Mouse (Mus musculus) lung, embryonic 14.5 days (tissue): ENCODE data around the gene Nup54. TPM values are rescaled to one million over a fixed set of nuclear protein-coding genes. Genes with fewer than 3 reads are reported as not detected.

Experiments used
- ATAC-seq: fragments of 200-750 bp; cut with Nextera tagmentation; 2 replicates; pipeline ENCODE4 v1.8.0; 2017; ENCODE audit warnings: mild to moderate bottlenecking, moderate TSS enrichment, moderate library complexity; ENCODE audit not compliant: insufficient read depth
- DNase-seq: peaks from one replicate; pipeline ENCODE4 v3.0.0-alpha.2; 2015
- H3K27ac ChIP-seq: fragments of 300-500 bp; sonication (generic); 2 replicates; pipeline ENCODE4 v1.5.1; 2014; ENCODE audit warnings: low read depth, mild to moderate bottlenecking, moderate library complexity
- H3K27me3 ChIP-seq: fragments of 300-500 bp; sonication (generic); 2 replicates; pipeline ENCODE4 v1.6.1; 2014; ENCODE audit warnings: low read length, control low read depth; ENCODE audit not compliant: insufficient read depth
- H3K36me3 ChIP-seq: fragments of 300-500 bp; sonication (generic); 2 replicates; pipeline ENCODE4 v1.6.1; 2014; ENCODE audit warnings: control low read depth; ENCODE audit not compliant: insufficient read depth
- H3K4me1 ChIP-seq: fragments of 300-500 bp; sonication (generic); 2 replicates; pipeline ENCODE4 v1.6.1; 2014; ENCODE audit warnings: antibody characterized with exemption, control low read depth; ENCODE audit not compliant: insufficient read depth
- H3K4me2 ChIP-seq: fragments of 300-500 bp; sonication (generic); 2 replicates; pipeline ENCODE4 v1.6.1; 2014; ENCODE audit warnings: mild to moderate bottlenecking
- H3K4me3 ChIP-seq: fragments of 300-500 bp; sonication (generic); 2 replicates; pipeline ENCODE4 v1.5.1; 2014; ENCODE audit warnings: low read depth, low read length
- H3K9ac ChIP-seq: fragments of 300-500 bp; sonication (generic); 2 replicates; pipeline ENCODE4 v1.6.1; 2014
- H3K9me3 ChIP-seq: fragments of 300-500 bp; sonication (generic); 2 replicates; pipeline ENCODE4 v1.6.1; 2016; ENCODE audit warnings: low read depth, low read length, control low read depth
- CTCF ChIP-seq: IDR thresholded peaks from 2 replicates; pipeline ENCODE4 v1.5.1; 2016; ENCODE audit warnings: antibody characterized with exemption, low read depth
- WGBS: fragments of 180-500 bp; shearing (Covaris S2); extraction: QIAGEN DNeasy Blood & Tissue Kit; methylation state at CpG from one replicate; pipeline ENCODE4 v1.1.7; 2014; 5-methylcytosine and 5-hydroxymethylcytosine counted together
- polyA plus RNA-seq: library from polyadenylated mRNA; unstranded; fragments of >200 nt; fragmentation: Nextera tagmentation; extraction: Ambion mirVana; gene quantifications from 2 replicates; pipeline ENCODE4 v1.2.1, GENCODE M21; 2014

Gene Nup54
- polyA plus RNA-seq, 1 experiment from 2014 or later: 61.9 TPM

DNA sequence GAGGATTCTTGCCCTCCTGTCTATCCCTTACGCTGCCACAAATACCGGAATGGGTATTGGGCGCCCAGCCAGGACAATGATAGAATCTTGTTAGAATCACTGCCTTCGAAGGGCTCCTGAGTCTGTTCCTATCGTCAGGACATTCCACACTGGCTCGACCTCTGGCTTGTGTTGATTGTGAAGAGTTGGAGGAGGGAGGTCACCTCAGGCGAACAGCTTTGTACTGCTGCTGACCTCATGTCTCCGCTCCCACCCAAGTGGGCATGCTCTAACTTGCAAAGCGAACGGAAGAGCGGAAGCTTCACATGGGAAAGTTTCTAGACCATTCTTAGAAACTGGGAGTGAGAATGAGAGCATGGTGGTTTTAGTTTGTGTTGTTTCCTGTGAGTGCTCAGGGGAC, 47.6 kb downstream of the Nup54 start:
- WGBS: 57% methylated on average over 11 of the region's 11 CpGs
- Histone ChIP-seq H3K36me3 (no peaks in the 10 kb centered on the region), H3K4me3 (no peak overlapping the region), H3K4me2 (no peak overlapping the region), H3K9me3 (no peaks in the 10 kb centered on the region), H3K4me1 (no peaks in the 10 kb centered on the region), H3K9ac (no peak overlapping the region), H3K27me3 (peaks cover 21% of the 10 kb centered on the region), H3K27ac (no peak overlapping the region)
- no peak for TF ChIP-seq CTCF
- DNase-seq (no peak), ATAC-seq (no peak)

DNA sequence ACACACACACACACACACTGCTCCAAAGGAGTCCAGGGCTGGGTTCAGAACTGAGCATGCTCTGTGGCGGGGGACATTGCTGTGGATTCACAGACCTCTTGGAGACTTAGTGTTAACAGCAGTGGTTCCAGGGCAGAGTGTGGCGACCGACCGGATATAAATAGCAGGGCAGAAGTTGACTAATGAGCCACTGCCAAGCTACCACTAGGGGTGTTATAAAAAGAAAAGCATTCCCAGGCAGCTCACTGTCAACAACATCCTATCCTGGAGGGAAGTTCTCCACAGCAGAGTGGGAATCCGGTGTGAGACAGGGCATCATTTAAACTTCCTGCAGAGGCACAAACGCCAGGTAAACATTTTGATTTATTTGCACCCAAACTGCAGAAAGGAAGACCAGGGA, 48.4 kb downstream of the Nup54 start:
- Histone ChIP-seq H3K4me3 (no peak overlapping the region), H3K36me3 (no peaks in the 10 kb centered on the region), H3K27me3 (peaks cover 13% of the 10 kb centered on the region), H3K4me1 (no peaks in the 10 kb centered on the region), H3K27ac (no peak overlapping the region), H3K9ac (no peak overlapping the region), H3K4me2 (no peak overlapping the region), H3K9me3 (no peaks in the 10 kb centered on the region)
- DNase-seq (peak; percentile 54), ATAC-seq (peak; percentile 23; the same call in 1 of the 2 replicates)
- WGBS: 18% methylated on average over 6 of the region's 6 CpGs
- peak; percentile 51 for TF ChIP-seq CTCF

DNA sequence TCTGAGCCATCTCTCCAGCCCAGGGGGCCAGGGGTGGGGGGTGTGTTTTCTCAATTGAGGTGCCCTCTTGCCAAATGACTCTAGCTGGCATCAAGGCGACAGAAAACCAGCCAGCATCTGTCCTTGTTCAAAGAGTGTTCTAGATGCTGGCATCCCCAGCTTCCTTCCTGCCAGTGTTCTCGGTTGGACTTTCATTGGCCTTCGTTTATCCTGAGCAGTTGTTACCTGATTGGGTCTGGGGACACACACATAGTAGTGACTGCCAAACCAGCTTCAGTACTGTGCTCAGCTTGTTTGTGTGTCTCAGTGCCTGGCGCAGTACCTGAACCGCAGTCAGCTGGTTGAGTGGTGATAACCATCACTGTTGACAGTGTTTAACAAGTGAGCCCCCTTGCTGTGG, 48.9 kb downstream of the Nup54 start:
- H3K9me3 ChIP-seq: no peaks in the 10 kb centered on the region
- H3K27ac ChIP-seq: no peak overlapping the region
- TF ChIP-seq CTCF: no peak
- no peak overlapping the region for H3K4me3 ChIP-seq
- DNase-seq (no peak), ATAC-seq (no peak)
- WGBS: 69% methylated on average over 5 of the region's 5 CpGs
- H3K36me3 ChIP-seq: no peaks in the 10 kb centered on the region
- peaks cover 8% of the 10 kb centered on the region; the same call in 1 of the 2 replicates for H3K27me3 ChIP-seq
- no peak overlapping the region for H3K4me2 ChIP-seq
- no peak overlapping the region for H3K9ac ChIP-seq
- H3K4me1 ChIP-seq: no peaks in the 10 kb centered on the region

DNA sequence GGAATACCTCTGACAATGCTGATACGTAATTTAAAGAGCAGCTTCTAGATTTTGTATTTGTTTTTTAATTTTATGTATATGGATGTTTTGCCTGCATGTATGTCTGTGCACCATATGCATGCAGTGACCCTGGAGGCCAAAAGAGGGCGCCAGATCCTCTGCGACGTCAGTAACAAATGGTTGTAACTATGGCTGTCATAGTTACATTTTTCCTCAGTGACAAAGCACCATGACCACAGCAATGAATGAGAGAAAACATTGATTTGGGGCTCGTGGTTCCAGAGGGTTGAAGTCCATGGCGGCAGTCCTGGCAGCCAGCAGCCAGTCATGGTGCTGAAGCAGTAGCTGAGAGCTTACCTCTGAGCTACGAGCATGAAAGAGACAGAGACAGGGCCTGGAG, 50.2 kb downstream of the Nup54 start:
- H3K4me2 ChIP-seq: no peak overlapping the region
- H3K36me3 ChIP-seq: no peaks in the 10 kb centered on the region
- H3K9ac ChIP-seq: no peak overlapping the region
- H3K27ac ChIP-seq: no peak overlapping the region
- no peaks in the 10 kb centered on the region for H3K4me1 ChIP-seq
- WGBS: 47% methylated on average over 7 of the region's 7 CpGs
- no peaks in the 10 kb centered on the region for H3K27me3 ChIP-seq
- no peak; the same call in 1 of the 2 replicates for ATAC-seq
- no peaks in the 10 kb centered on the region for H3K9me3 ChIP-seq
- peak; percentile 67 for TF ChIP-seq CTCF
- peak; percentile 41 for DNase-seq
- H3K4me3 ChIP-seq: no peak overlapping the region

DNA sequence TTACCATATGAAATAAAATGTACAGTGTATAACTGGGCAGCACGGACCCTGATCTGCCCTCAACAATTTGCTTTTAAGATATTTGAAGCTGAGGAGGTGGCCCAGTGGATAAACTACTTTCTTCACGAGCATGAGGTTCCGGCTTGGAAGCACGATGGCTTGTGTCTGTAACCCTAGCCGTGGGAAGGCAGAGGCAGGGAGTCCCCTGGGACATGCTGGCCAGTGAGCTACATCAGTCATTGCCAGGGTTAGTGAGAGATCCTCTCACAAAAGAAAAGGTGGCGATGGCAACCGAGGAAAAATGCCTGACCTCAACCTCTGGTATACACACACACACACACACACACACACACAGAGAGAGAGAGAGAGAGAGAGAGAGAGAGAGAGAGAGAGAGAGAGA, 51.3 kb downstream of the Nup54 start:
- TF ChIP-seq CTCF: no peak
- H3K4me2 ChIP-seq: no peak overlapping the region
- no peaks in the 10 kb centered on the region for H3K4me1 ChIP-seq
- DNase-seq: no peak
- no peak overlapping the region for H3K9ac ChIP-seq
- ATAC-seq: no peak
- 41% methylated on average over 7 of the region's 7 CpGs for WGBS
- no peak overlapping the region for H3K4me3 ChIP-seq
- H3K9me3 ChIP-seq: no peaks in the 10 kb centered on the region
- H3K27me3 ChIP-seq: no peaks in the 10 kb centered on the region
- no peaks in the 10 kb centered on the region for H3K36me3 ChIP-seq
- no peak overlapping the region for H3K27ac ChIP-seq

DNA sequence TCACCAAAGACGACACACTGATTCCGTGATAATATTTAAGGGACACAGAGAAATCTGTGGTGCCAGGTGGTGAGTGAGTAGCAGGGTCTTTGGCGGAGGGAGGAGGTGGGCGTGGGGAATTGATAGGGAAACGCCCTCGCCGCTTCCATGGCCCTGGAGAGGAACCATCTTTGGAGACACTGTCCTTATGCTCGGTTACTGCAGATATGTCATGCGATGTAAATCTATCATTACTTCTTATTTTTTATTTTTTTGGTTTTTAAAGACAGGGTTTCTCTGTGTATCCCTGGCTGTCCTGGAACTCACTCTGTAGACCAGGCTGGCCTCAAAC, 52.7 kb downstream of the Nup54 start:
- Histone ChIP-seq H3K4me1 (no peaks in the 10 kb centered on the region), H3K9ac (no peak overlapping the region), H3K4me2 (no peak overlapping the region), H3K27ac (no peak overlapping the region), H3K9me3 (no peaks in the 10 kb centered on the region), H3K4me3 (no peak overlapping the region), H3K36me3 (no peaks in the 10 kb centered on the region), H3K27me3 (no peaks in the 10 kb centered on the region)
- no peak for TF ChIP-seq CTCF
- whole genome bisulfite sequencing: 53% methylated on average over 9 of the region's 9 CpGs
- no peak for DNase-seq
- no peak for ATAC-seq

DNA sequence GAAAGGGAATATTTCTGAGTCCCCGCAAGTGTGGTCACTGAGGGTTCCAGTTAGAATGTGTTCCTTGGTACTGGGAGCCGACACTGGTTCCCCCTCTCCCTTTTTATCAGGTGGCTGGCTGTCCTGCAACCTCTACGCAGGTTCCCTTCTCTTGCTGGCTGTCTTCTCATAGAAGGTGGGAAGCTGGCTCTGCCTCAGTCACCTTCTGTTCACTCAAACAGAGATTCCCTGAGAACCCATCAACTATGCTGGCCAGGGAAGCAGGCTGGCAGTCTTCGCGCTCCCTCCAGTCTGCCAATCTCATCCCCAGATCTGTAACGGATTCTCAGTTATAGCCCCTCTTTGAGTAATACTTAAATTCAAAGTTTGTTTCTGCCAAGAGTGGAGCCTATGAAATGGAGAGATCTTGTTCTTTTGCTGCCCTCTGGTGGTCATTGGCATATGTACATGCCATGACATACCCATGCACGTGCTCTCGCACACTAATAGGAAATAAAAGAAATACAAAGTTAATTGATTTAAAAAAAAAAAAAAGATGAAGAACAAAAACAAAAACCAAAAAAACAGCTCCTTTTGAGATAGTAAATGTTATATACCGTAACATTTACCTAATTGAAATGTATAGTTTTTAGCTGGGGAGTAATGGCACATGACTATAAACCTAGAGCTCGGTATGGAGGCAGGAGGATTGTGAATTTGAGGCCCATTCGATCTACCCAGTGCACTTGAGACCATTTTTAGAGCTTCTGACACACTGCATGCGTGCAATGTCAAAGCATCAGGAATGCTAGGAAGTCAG, 53.3 kb downstream of the Nup54 start:
- ATAC-seq: peak; percentile 68; the same call in 1 of the 2 replicates
- peak; percentile 84 for TF ChIP-seq CTCF
- DNase-seq: peak; percentile 96
- H3K4me3 ChIP-seq: no peak overlapping the region
- H3K27ac ChIP-seq: no peak overlapping the region
- no peaks in the 10 kb centered on the region for H3K4me1 ChIP-seq
- H3K9me3 ChIP-seq: no peaks in the 10 kb centered on the region
- H3K9ac ChIP-seq: no peak overlapping the region
- WGBS: 33% methylated on average over 12 of the region's 12 CpGs
- no peak overlapping the region for H3K4me2 ChIP-seq
- H3K36me3 ChIP-seq: no peaks in the 10 kb centered on the region
- H3K27me3 ChIP-seq: no peaks in the 10 kb centered on the region
